Mouse (Mus musculus) MEL (cell line): ENCODE measurements at regions not wholly inside any gene's neighbourhood (a gene's known extent, or its start where the extent isn't known, plus 50 kb on each side); places are given as distances from the start of the nearest gene placed in this dataset.

Source experiments
- DNase-seq: peaks from one replicate; pipeline ENCODE4 v3.0.0; 2011; ENCODE audit warnings: low read depth, low spot score
- H3K27ac ChIP-seq: 2 replicates; pipeline ENCODE4 v1.5.1; 2012; ENCODE audit warnings: low read depth, mild to moderate bottlenecking, control low read depth, low read length, moderate library complexity; ENCODE audit not compliant: control insufficient read depth
- H3K27me3 ChIP-seq, 2 experiments: fragments of 150-350 bp in 1 of 2; sonication (generic) in 1 of 2; 2 replicates each; pipeline ENCODE4 v1.6.1; 2012; ENCODE audit warnings: low read length in 2 of 2, mild to moderate bottlenecking in 2 of 2, improper control_type of control experiment in 1 of 2, moderate library complexity in 1 of 2; ENCODE audit not compliant: insufficient read depth in 2 of 2, control insufficient read depth in 1 of 2
- H3K36me3 ChIP-seq, 2 experiments: 2 replicates each; pipeline ENCODE4 v1.6.1; 2012 to 2014; ENCODE audit warnings: low read length in 2 of 2, improper control_type of control experiment in 1 of 2, inconsistent platforms in 1 of 2, mild to moderate bottlenecking in 1 of 2; ENCODE audit not compliant: insufficient read depth in 2 of 2, control insufficient read depth in 1 of 2
- H3K4me1 ChIP-seq, 2 experiments: fragments of 150-350 bp in 1 of 2; sonication (generic) in 1 of 2; 2 replicates each; pipeline ENCODE4 v1.6.1; 2012; ENCODE audit warnings: low read length in 2 of 2, improper control_type of control experiment in 1 of 2, mild to moderate bottlenecking in 1 of 2; ENCODE audit not compliant: insufficient read depth in 2 of 2, control insufficient read depth in 1 of 2
- H3K4me3 ChIP-seq, 2 experiments: fragments of 150-350 bp in 1 of 2; sonication (generic) in 1 of 2; 2 replicates each; pipeline ENCODE4 v1.5.1; 2012; ENCODE audit warnings: low read depth in 2 of 2, low read length in 2 of 2, mild to moderate bottlenecking in 2 of 2, moderate library complexity in 2 of 2, control low read depth in 1 of 2, improper control_type of control experiment in 1 of 2; ENCODE audit not compliant: control insufficient read depth in 1 of 2, insufficient read depth in 1 of 2
- H3K79me2 ChIP-seq: 2 replicates; pipeline ENCODE4 v1.6.1; 2012; ENCODE audit warnings: mild to moderate bottlenecking, low read length, moderate library complexity; ENCODE audit not compliant: control insufficient read depth, poor library complexity, insufficient read depth
- H3K9ac ChIP-seq: 2 replicates; pipeline ENCODE4 v1.6.1; 2012; ENCODE audit warnings: low read depth, mild to moderate bottlenecking, control low read depth, low read length, moderate library complexity; ENCODE audit not compliant: control insufficient read depth, poor library complexity, severe bottlenecking
- H3K9me3 ChIP-seq: fragments of 150-350 bp; sonication (generic); replicated peaks from 2 replicates; pipeline ENCODE4 v1.6.1; 2012; ENCODE audit warnings: mild to moderate bottlenecking, low read length, improper control_type of control experiment, moderate library complexity; ENCODE audit not compliant: insufficient read depth
- CTCF ChIP-seq, 3 experiments: IDR thresholded peaks in 2 of 3; conservative IDR thresholded peaks in 1 of 3; 2 replicates each; pipeline ENCODE4 v1.5.1; 2011 to 2012; ENCODE audit warnings: low read length in 3 of 3, low read depth in 2 of 3, mild to moderate bottlenecking in 2 of 3, improper control_type of control experiment in 1 of 3, inconsistent platforms in 1 of 3, mixed read lengths in 1 of 3, moderate library complexity in 1 of 3; ENCODE audit not compliant: control insufficient read depth in 1 of 3, insufficient read depth in 1 of 3, poor library complexity in 1 of 3, severe bottlenecking in 1 of 3
- ELF1 ChIP-seq: IDR thresholded peaks from 2 replicates; pipeline ENCODE4 v1.6.1; 2014; ENCODE audit warnings: low read depth, mild to moderate bottlenecking, inconsistent platforms, low read length, improper control_type of control experiment, moderate library complexity
- ETS1 ChIP-seq: IDR thresholded peaks from 2 replicates; pipeline ENCODE4 v1.6.1; 2012; ENCODE audit warnings: low read depth, mild to moderate bottlenecking, inconsistent platforms, low read length, improper control_type of control experiment, moderate library complexity
- JUND ChIP-seq: IDR thresholded peaks from 2 replicates; pipeline ENCODE4 v1.6.1; 2011; ENCODE audit warnings: low read depth, mild to moderate bottlenecking, improper control_type of control experiment, low read length
- MAX ChIP-seq: IDR thresholded peaks from 2 replicates; pipeline ENCODE4 v1.6.1; 2011; ENCODE audit warnings: low read length, improper control_type of control experiment
- MAZ ChIP-seq: IDR thresholded peaks from 2 replicates; pipeline ENCODE4 v1.6.1; 2012; ENCODE audit warnings: low read depth, mild to moderate bottlenecking, inconsistent platforms, low read length, improper control_type of control experiment
- MEF2A ChIP-seq: IDR thresholded peaks from 2 replicates; pipeline ENCODE4 v1.6.1; 2014; ENCODE audit warnings: low read depth, mild to moderate bottlenecking, inconsistent platforms, low read length, improper control_type of control experiment; ENCODE audit not compliant: poor library complexity, insufficient replicate concordance, severe bottlenecking; ENCODE audit errors: extremely low read depth
- MYB ChIP-seq: IDR thresholded peaks from 2 replicates; pipeline ENCODE4 v1.6.1; 2011; ENCODE audit warnings: mild to moderate bottlenecking, low read depth, low read length, improper control_type of control experiment
- MYC ChIP-seq: IDR thresholded peaks from 2 replicates; pipeline ENCODE4 v1.6.1; 2011; ENCODE audit warnings: low read depth, mild to moderate bottlenecking, low read length, improper control_type of control experiment, moderate library complexity
- NELFE ChIP-seq: IDR thresholded peaks from 2 replicates; pipeline ENCODE4 v1.6.1; 2011; ENCODE audit warnings: low read depth, low read length, improper control_type of control experiment
- NRF1 ChIP-seq: IDR thresholded peaks from 2 replicates; pipeline ENCODE4 v1.6.1; 2014; ENCODE audit warnings: low read depth, mild to moderate bottlenecking, inconsistent platforms, low read length, improper control_type of control experiment, moderate library complexity; ENCODE audit not compliant: poor library complexity, insufficient read depth, severe bottlenecking
- POLR2AphosphoS2 ChIP-seq: IDR thresholded peaks from 2 replicates; pipeline ENCODE4 v1.6.1; 2011; ENCODE audit warnings: low read length, improper control_type of control experiment
- POLR2AphosphoS5 ChIP-seq: IDR thresholded peaks from 2 replicates; pipeline ENCODE4 v1.6.1; 2012; ENCODE audit warnings: low read depth, borderline replicate concordance, mild to moderate bottlenecking, inconsistent platforms, low read length, moderate library complexity, mixed read lengths
- SIN3A ChIP-seq: IDR thresholded peaks from 2 replicates; pipeline ENCODE4 v1.6.1; 2012; ENCODE audit warnings: low read length, improper control_type of control experiment, inconsistent platforms
- TCF12 ChIP-seq: IDR thresholded peaks from 2 replicates; pipeline ENCODE4 v1.6.1; 2014; ENCODE audit warnings: low read depth, mild to moderate bottlenecking, inconsistent platforms, low read length, improper control_type of control experiment, moderate library complexity
- ZKSCAN1 ChIP-seq: IDR thresholded peaks from 2 replicates; pipeline ENCODE4 v1.6.1; 2012; ENCODE audit warnings: low read depth, mild to moderate bottlenecking, inconsistent platforms, low read length, improper control_type of control experiment, moderate library complexity
- ZNF384 ChIP-seq: IDR thresholded peaks from 2 replicates; pipeline ENCODE4 v1.6.1; 2012; ENCODE audit warnings: low read depth, mild to moderate bottlenecking, inconsistent platforms, low read length, improper control_type of control experiment

- DNase-seq: no peak
These were observed 846.1 kb downstream of the Car8 start for GRCm38 (mm10) chr4:7392696-7393095.

GRCm38 (mm10) chr4:7391596-7391995, 847.2 kb downstream of the Car8 start:
- Histone ChIP-seq H3K9ac (no peak overlapping the region), H3K9me3 (no peaks in the 10 kb centered on the region), H3K36me3 (no peaks in the 10 kb centered on the region), H3K27me3 (no peaks in the 10 kb centered on the region), H3K4me3 (no peak overlapping the region), H3K79me2 (no peaks in the 10 kb centered on the region), H3K27ac (no peak overlapping the region), H3K4me1 (no peaks in the 10 kb centered on the region)
- DNase-seq: no peak
- TF ChIP-seq ZNF384 (no peak), CTCF (IDR thresholded peaks at IDR 0.05 in 2 of 3, conservative IDR thresholded peaks at IDR 0.05 in 1 of 3; ENCODE audit: control insufficient read depth in 1 of 3, insufficient read depth in 1 of 3, low read depth in 2 of 3, low read length in 3 of 3, poor library complexity in 1 of 3, severe bottlenecking in 1 of 3) (no peak), MYC (no peak), MAX (no peak), NELFE (no peak), ELF1 (no peak), MEF2A (no peak), MAZ (no peak), TCF12 (no peak), POLR2AphosphoS5 (no peak), JUND (no peak), SIN3A (no peak), MYB (no peak), POLR2AphosphoS2 (no peak), NRF1 (no peak)

More at GRCm38 (mm10) chr4:7392696-7393095, 846.1 kb downstream of the Car8 start:
- H3K36me3 ChIP-seq: no peaks in the 10 kb centered on the region
- no peaks in the 10 kb centered on the region for H3K27me3 ChIP-seq
- no peaks in the 10 kb centered on the region for H3K79me2 ChIP-seq
- H3K4me1 ChIP-seq: no peaks in the 10 kb centered on the region
- TF ChIP-seq NELFE: no peak
- TF ChIP-seq ETS1: no peak
- no peak for TF ChIP-seq POLR2AphosphoS5
- TF ChIP-seq ZKSCAN1: no peak
- TF ChIP-seq SIN3A: no peak
- no peak for TF ChIP-seq MEF2A
- no peak overlapping the region for H3K9ac ChIP-seq
- no peak overlapping the region for H3K4me3 ChIP-seq
- no peaks in the 10 kb centered on the region for H3K9me3 ChIP-seq
- H3K27ac ChIP-seq: no peak overlapping the region
